Mouse (Mus musculus) neural tube, embryonic 12.5 days (tissue): ENCODE results near the gene Ctla2b. TPM values are rescaled to one million over a fixed set of nuclear protein-coding genes. Genes with fewer than 3 reads are reported as not detected.

Source experiments
- polyA plus RNA-seq: library from polyadenylated mRNA; unstranded; fragments of >200 nt; fragmentation: Nextera tagmentation; extraction: Ambion mirVana; gene quantifications from 2 replicates; pipeline ENCODE4 v1.2.1, GENCODE M21; 2016

The Ctla2b gene
- polyA plus RNA-seq, 1 experiment from 2014 or later = 1.9 TPM

Other genes starting within 250 kb of the Ctla2b start
- not detected in 2 replicates for gene BC051665, start 111.1 kb downstream of the Ctla2b start, polyA plus RNA-seq
- not detected in 2 replicates for gene Ctsll3, start 94.6 kb downstream of the Ctla2b start, polyA plus RNA-seq
- not detected in 2 replicates for gene 4930486L24Rik, start 33.0 kb downstream of the Ctla2b start, polyA plus RNA-seq
- gene Gm49392, start 553 bp downstream of the Ctla2b start, polyA plus RNA-seq = 0.14 TPM in 1 of 2 replicates, not detected in the other
- not detected in 2 replicates for gene Tpbpb, start 7.4 kb upstream of the Ctla2b start, polyA plus RNA-seq
- gene Gm49393, start 38.1 kb upstream of the Ctla2b start, polyA plus RNA-seq = not detected in 2 replicates
- gene Gm49391, start 39.1 kb upstream of the Ctla2b start, polyA plus RNA-seq = 1.5 and 1.6 TPM in 2 replicates
- 13.1 and 16.5 TPM in 2 replicates for gene Ctla2a, start 39.2 kb upstream of the Ctla2b start, polyA plus RNA-seq
- not detected in 2 replicates for gene Tpbpa, start 44.5 kb upstream of the Ctla2b start, polyA plus RNA-seq
- not detected in 2 replicates for gene Ctsj, start 108.5 kb upstream of the Ctla2b start, polyA plus RNA-seq
- gene Ctsq, start 143.2 kb upstream of the Ctla2b start, polyA plus RNA-seq = not detected in 2 replicates